Mouse (Mus musculus): ENCODE measurements at regions not wholly inside any gene's neighbourhood (a gene's known extent, or its start where the extent isn't known, plus 50 kb on each side); places are given as distances from the start of the nearest gene placed in this dataset.

DNA sequence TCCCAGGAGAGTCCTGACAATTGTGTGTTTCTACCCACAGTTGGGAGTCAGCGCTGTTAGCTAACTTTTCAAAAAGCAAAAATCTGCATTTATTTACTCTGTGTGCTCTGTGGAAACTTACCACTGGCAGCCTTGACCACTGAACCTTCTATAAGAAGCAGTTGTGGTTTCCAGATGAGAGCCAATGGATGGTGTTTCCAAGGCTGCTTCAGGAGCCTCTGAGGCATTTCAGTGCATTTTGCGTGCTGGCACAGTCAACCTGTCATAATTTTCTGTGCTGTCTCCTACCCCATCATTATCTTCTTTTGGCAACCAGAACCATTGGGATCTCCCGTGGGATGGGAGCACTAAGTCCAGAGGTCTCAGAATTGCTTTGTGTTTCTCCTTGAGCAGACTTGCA is 60.3 kb downstream of the 4930544G11Rik start:
- WGBS: 88% methylated on average over 3 of the region's 3 CpGs
- H3K9me3 ChIP-seq: no peaks in the 10 kb centered on the region
- ATAC-seq (ENCODE audit: low read depth): no peak

DNA sequence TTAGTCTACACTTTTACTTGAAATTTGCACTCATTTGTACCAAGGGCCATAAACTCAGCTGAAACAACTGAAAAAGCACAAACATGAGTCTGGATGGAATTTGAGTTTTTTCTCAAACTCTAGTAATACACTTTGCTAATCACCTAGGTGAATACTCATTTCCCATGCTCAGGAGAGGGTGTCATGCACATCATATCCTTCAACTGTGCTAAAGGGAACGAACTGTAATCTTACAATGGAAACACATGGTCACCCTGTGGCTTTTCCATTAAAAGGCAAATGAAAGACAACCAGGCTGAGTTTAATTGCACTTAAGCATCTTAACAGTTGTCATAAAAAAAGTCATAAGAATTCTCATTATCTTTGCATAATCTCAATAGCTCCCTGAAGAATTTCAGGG is 71.1 kb downstream of the 4930544G11Rik start:
- Histone ChIP-seq H3K9me3 (no peaks in the 10 kb centered on the region), H3K27me3 (no peaks in the 10 kb centered on the region), H3K4me1 (replicated peaks) (no peaks in the 10 kb centered on the region), H3K4me2 (no peak overlapping the region), H3K4me3 (no peak overlapping the region), H3K9ac (no peak overlapping the region), H3K27ac (replicated peaks) (no peak overlapping the region), H3K36me3 (no peaks in the 10 kb centered on the region)
- ATAC-seq (ENCODE audit: low read depth): peak; percentile 69
- 66% methylated on average over 1 of the region's 1 CpGs for WGBS

More for the DNA sequence above, 60.3 kb downstream of the 4930544G11Rik start:
- no peak overlapping the region for H3K4me2 ChIP-seq
- H3K36me3 ChIP-seq: no peaks in the 10 kb centered on the region
- no peak overlapping the region for H3K4me3 ChIP-seq
- H3K4me1 ChIP-seq (replicated peaks): no peaks in the 10 kb centered on the region
- no peak overlapping the region for H3K27ac ChIP-seq (replicated peaks)
- H3K9ac ChIP-seq: no peak overlapping the region
- no peaks in the 10 kb centered on the region for H3K27me3 ChIP-seq

DNA sequence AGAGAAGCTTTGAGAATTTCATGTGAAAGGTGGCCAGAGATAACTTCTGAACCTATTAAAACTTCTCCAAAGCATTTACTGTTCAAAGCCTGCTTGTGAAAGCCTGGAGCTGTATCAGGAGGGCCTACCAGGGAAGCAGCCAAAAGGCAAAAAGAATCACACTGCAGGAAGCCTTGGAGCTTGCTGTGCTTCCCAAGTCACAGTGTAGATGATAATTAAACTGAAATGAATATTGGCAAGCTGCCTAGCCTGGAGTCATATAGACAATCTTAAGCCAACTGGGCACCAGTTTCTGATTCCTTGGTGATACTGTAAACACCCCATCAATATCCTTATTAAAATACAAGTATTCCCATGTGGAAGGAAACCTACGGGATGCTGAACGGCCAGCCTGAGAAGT is 84.4 kb downstream of the 4930544G11Rik start:
- ATAC-seq (ENCODE audit: low read depth): no peak

DNA sequence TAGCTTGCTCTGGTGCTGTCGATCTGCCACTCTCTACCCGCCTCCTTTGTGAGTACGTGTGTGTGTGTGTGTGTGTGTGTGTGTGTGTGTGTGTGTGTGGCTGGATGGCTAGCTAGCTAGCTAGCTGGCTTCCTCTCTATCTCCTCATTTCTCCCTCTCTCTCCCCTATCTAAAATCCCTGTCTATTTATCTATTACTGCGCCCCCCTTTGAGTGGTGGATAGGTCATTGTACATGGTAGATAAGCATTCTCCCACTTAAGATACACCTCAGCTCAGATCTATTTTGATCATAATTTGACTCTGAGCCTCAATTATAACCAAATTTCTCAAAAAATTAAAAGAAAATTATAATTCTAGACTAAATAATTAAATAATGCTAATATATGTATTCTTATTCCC is 99.4 kb downstream of the 4930544G11Rik start:
- no peak overlapping the region for H3K4me2 ChIP-seq

More for the DNA sequence above, 84.4 kb downstream of the 4930544G11Rik start:
- Histone ChIP-seq H3K27ac (replicated peaks) (no peak overlapping the region), H3K27me3 (no peaks in the 10 kb centered on the region), H3K4me1 (replicated peaks) (no peaks in the 10 kb centered on the region), H3K9ac (no peak overlapping the region), H3K4me2 (no peak overlapping the region), H3K36me3 (no peaks in the 10 kb centered on the region), H3K9me3 (no peaks in the 10 kb centered on the region), H3K4me3 (no peak overlapping the region)
- WGBS: 71% methylated on average over 2 of the region's 2 CpGs

DNA sequence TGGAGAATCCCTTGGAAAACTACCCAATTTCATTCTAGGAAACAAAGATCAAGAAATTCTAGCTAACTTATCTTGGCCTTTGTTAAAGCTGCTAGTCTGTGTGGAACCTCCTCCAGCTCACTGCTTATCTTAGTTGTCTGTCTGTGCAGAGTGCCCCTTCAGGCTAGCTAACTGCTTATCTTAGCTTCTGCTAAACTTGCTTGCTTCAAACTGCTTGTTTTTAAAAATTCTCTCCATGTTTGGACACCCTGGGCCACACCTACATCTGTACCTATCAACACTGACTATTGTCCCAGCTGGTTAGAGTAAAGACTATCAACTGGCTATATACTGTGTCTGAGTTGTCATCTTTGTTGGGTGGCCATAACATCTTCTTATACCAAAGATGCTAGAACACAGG is 100.0 kb downstream of the 4930544G11Rik start:
- Histone ChIP-seq H3K27ac (replicated peaks) (no peak overlapping the region), H3K9ac (no peak overlapping the region), H3K9me3 (no peaks in the 10 kb centered on the region), H3K4me2 (no peak overlapping the region), H3K36me3 (no peaks in the 10 kb centered on the region), H3K27me3 (no peaks in the 10 kb centered on the region), H3K4me1 (replicated peaks) (no peaks in the 10 kb centered on the region), H3K4me3 (no peak overlapping the region)
- no peak for ATAC-seq (ENCODE audit: low read depth)

More for the DNA sequence above, 99.4 kb downstream of the 4930544G11Rik start:
- no peaks in the 10 kb centered on the region for H3K27me3 ChIP-seq
- no peak overlapping the region for H3K27ac ChIP-seq (replicated peaks)
- no peak overlapping the region for H3K4me3 ChIP-seq
- H3K9ac ChIP-seq: no peak overlapping the region
- no peaks in the 10 kb centered on the region for H3K9me3 ChIP-seq
- 84% methylated on average over 4 of the region's 4 CpGs for WGBS
- no peaks in the 10 kb centered on the region for H3K36me3 ChIP-seq
- H3K4me1 ChIP-seq (replicated peaks): no peaks in the 10 kb centered on the region
- ATAC-seq (ENCODE audit: low read depth): no peak

DNA sequence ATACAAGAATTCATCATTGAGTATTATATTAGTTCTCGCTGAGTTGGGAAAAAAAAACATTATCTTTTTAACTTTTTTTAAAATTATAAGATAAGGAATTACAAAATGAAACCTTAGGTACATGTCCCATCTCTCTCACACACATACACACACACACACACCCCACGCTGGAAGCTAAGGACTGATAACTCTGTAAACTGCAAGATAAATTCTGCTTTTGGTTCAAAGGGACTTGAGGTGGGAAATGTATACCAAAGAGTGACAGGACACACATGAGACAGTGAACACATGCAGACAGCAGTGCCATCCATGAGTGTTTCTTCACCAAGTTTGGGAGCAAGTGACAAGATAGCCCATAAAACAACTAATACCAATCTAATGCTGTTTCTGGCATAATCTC is 100.8 kb downstream of the 4930544G11Rik start:
- Histone ChIP-seq H3K4me2 (no peak overlapping the region), H3K36me3 (no peaks in the 10 kb centered on the region), H3K27ac (replicated peaks) (no peak overlapping the region), H3K4me1 (replicated peaks) (no peaks in the 10 kb centered on the region), H3K9me3 (no peaks in the 10 kb centered on the region), H3K4me3 (no peak overlapping the region), H3K27me3 (no peaks in the 10 kb centered on the region), H3K9ac (no peak overlapping the region)
- WGBS: 88% methylated on average over 2 of the region's 2 CpGs
- no peak for ATAC-seq (ENCODE audit: low read depth)

DNA sequence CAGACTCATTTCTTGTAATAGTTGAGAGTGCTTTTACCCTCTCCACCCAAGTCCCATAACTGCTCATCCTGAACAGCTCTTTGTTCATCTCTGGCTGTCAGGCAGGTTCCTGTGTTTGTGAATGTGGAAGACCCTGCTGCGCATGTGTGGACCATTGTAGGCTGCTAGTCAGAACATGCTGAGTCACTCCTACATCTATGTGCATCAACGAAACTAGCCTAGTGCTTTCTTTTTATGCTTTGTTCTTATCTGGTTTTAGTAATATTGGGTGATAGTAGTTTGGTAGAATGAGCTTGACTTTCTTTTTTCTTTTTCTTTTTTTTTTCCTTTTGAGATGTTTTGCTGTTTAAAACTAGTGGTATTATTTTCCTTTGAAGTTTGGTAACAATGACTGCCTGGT is 116.5 kb downstream of the 4930544G11Rik start:
- Histone ChIP-seq H3K4me2 (no peak overlapping the region), H3K36me3 (no peaks in the 10 kb centered on the region), H3K4me3 (no peak overlapping the region), H3K9me3 (no peaks in the 10 kb centered on the region), H3K9ac (no peak overlapping the region), H3K4me1 (replicated peaks) (no peaks in the 10 kb centered on the region), H3K27ac (replicated peaks) (no peak overlapping the region), H3K27me3 (no peaks in the 10 kb centered on the region)
- 89% methylated on average over 2 of the region's 2 CpGs for WGBS
- no peak for ATAC-seq (ENCODE audit: low read depth)

DNA sequence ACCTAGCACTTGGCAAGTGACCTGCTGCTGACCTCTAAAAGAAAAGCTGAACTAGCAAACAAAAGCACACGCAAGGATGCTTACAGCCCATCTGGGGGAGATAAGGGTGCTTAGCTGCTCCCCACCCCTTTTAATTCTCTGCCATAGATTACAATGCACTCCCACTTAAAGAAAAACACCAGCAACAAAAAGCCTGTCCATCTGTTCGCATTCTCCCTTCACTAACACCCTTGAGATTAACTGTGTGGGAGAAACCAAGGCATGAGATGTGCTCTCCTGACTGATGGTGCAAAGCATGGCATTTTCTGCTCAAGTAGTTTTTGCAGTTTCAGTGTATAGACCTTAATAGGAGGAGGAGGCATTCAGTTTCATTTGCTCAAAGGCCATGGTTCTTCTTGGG is 125.0 kb downstream of the 4930544G11Rik start:
- no peak overlapping the region for H3K9ac ChIP-seq
- peaks cover 4% of the 10 kb centered on the region for H3K4me1 ChIP-seq (replicated peaks)
- H3K9me3 ChIP-seq: no peaks in the 10 kb centered on the region
- H3K27ac ChIP-seq (replicated peaks): no peak overlapping the region
- no peak overlapping the region for H3K4me2 ChIP-seq
- no peaks in the 10 kb centered on the region for H3K36me3 ChIP-seq
- H3K27me3 ChIP-seq: no peaks in the 10 kb centered on the region
- WGBS: 7% methylated on average over 2 of the region's 2 CpGs
- H3K4me3 ChIP-seq: no peak overlapping the region
- peak; percentile 32; the same call in 1 of the 2 replicates for ATAC-seq (ENCODE audit: low read depth)

DNA sequence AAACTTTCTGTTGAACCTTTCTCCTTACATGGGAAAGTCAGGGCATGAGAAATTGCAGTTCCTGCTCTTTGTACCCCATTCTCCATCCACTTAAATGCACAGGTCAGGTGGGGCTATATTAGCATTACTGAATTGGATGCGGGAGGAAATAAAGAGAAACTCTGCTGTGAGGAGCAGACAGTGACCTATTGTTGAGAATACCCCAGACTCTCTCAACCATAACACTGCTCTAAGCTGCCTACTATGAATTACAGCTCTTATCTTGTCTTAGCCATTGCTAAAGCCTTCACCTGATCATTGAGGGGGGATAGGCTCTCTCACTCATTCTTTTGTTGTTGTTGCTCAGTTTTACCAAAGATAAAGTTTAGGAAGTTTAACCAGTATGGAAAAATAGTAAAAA is 126.4 kb downstream of the 4930544G11Rik start:
- ATAC-seq (ENCODE audit: low read depth): no peak
- Histone ChIP-seq H3K4me3 (no peak overlapping the region), H3K9me3 (no peaks in the 10 kb centered on the region), H3K9ac (no peak overlapping the region), H3K36me3 (no peaks in the 10 kb centered on the region), H3K27ac (replicated peaks) (no peak overlapping the region), H3K4me2 (no peak overlapping the region), H3K4me1 (replicated peaks) (peaks cover 4% of the 10 kb centered on the region), H3K27me3 (no peaks in the 10 kb centered on the region)
- WGBS: 25% methylated on average over 1 of the region's 1 CpGs

DNA sequence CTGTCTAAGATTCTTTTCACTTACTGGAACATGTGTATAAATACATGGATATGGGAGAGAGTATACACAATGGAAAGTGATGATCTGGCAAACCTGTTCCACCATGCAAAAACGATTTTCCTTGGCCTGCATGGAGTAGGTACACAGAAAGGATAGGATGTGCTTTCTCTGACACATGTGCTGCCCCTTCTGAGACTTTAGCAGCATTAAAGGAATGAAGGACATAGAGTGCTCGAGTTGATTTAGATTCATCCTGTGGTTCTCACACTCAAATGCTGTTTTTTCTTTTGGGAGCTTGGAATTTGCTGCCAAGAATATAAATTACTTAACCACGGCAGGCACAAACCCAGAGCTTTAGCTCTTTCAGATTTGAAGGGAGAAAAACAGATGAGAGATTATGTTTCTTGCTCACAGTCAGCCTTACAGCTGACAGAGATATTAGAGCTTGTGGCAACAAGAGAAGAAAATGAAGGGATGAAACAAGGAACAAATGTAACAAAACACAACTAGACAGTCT is 149.2 kb downstream of the 4930544G11Rik start:
- WGBS: 25% methylated on average over 3 of the region's 3 CpGs
- no peak overlapping the region for H3K4me2 ChIP-seq
- no peaks in the 10 kb centered on the region for H3K27me3 ChIP-seq
- H3K9me3 ChIP-seq: no peaks in the 10 kb centered on the region
- no peaks in the 10 kb centered on the region for H3K36me3 ChIP-seq
- H3K9ac ChIP-seq: no peak overlapping the region
- no peak overlapping the region for H3K4me3 ChIP-seq
- H3K4me1 ChIP-seq (replicated peaks): peaks cover 6% of the 10 kb centered on the region
- no peak overlapping the region for H3K27ac ChIP-seq (replicated peaks)
- no peak for ATAC-seq (ENCODE audit: low read depth)

DNA sequence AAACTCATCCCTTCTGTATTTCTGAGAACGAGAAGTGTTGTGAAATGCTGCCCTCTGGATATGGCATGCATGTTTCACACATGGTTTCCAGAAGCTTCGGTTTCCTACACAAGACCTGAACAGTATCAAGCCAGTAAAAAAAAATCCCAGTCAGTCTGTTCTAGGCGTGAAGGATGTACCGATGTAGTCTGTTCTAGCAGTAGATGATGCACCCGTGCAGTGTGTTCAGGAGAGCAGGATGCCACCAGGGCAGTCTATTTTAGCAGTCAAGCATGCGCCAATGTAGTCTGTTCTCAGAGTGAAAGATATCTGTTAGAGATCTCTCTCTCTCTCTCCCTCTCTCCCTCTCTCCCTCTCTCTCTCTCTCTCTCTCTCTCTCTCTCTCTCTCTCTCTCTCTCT is 162.0 kb downstream of the 4930544G11Rik start:
- Histone ChIP-seq H3K4me1 (replicated peaks) (no peaks in the 10 kb centered on the region), H3K4me2 (no peak overlapping the region), H3K27ac (replicated peaks) (no peak overlapping the region), H3K9ac (no peak overlapping the region), H3K36me3 (no peaks in the 10 kb centered on the region), H3K9me3 (no peaks in the 10 kb centered on the region), H3K4me3 (no peak overlapping the region), H3K27me3 (no peaks in the 10 kb centered on the region)
- 89% methylated on average over 6 of the region's 6 CpGs for WGBS
- ATAC-seq (ENCODE audit: low read depth): no peak

DNA sequence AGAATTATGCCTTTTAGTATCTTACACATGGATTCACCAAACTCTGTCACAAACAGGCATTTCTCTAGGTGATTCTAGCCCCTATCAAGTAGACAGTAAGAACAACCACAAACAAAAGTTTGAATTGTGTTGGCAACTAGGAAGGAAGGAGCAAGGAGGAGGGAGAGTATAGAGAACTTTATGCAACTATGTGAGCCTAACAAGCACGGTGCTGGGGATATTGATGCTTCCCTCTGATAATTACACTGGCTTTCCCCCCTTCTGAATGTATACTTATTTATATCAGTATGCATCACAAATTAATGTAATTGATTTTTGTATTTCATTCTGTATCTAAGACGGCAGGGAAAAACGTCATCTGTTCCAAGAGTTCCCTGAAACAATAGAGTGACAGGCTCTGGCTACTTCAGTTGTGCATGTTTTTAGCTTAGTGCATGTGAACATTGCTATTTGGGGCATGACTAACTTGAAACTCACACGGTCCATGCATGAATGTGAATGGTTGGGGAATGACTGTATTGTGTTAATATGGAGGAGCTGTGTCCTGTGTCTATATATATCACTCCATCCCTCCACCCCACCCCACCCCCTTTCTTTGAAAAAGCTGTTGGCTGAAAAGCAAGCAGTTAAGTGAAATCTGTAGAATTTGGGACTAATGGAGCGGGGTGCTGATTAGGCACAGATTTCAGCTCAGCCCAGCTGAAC is 169.2 kb downstream of the 4930544G11Rik start:
- Histone ChIP-seq H3K27ac (replicated peaks) (no peak overlapping the region), H3K4me3 (no peak overlapping the region), H3K9me3 (no peaks in the 10 kb centered on the region), H3K9ac (no peak overlapping the region), H3K4me2 (no peak overlapping the region), H3K4me1 (replicated peaks) (no peaks in the 10 kb centered on the region), H3K36me3 (no peaks in the 10 kb centered on the region), H3K27me3 (no peaks in the 10 kb centered on the region)
- 27% methylated on average over 5 of the region's 5 CpGs for WGBS
- 0 out of 2 replicates have a peak, but pooled peaks have one; percentile 53 for ATAC-seq (ENCODE audit: low read depth)

DNA sequence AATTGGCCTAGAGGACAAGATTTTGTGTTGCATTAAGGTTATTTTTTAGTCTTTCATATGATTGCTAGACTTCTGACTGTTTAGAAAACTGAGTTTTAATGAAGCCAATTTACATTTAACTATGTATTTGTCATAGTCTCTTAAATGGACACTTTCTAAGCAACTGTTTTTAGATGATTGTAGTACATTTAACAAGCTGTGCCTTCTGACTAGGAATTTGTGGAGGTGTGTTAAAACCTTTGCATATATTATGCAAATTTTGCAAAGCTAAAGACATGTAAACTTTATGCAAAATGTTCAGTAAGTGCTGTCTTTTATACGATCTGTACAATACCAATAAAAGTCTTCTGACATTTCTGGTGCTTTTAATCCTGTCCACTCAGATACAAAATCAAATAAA is 171.9 kb downstream of the 4930544G11Rik start:
- Histone ChIP-seq H3K4me3 (no peak overlapping the region), H3K9me3 (peaks cover 3% of the 10 kb centered on the region; the same call in 1 of the 2 replicates), H3K4me1 (replicated peaks) (no peaks in the 10 kb centered on the region), H3K4me2 (no peak overlapping the region), H3K27ac (replicated peaks) (no peak overlapping the region), H3K9ac (no peak overlapping the region), H3K27me3 (no peaks in the 10 kb centered on the region), H3K36me3 (no peaks in the 10 kb centered on the region)
- WGBS: 84% methylated on average over 1 of the region's 1 CpGs
- ATAC-seq (ENCODE audit: low read depth): no peak
